Mouse (Mus musculus): ENCODE data around the gene Gm1113. TPM values are rescaled to one million over a fixed set of nuclear protein-coding genes. Genes with fewer than 3 reads are reported as not detected.

The Gm1113 gene
- polyA plus RNA-seq, 1 experiment from 2014 or later, result not detected

DNA sequence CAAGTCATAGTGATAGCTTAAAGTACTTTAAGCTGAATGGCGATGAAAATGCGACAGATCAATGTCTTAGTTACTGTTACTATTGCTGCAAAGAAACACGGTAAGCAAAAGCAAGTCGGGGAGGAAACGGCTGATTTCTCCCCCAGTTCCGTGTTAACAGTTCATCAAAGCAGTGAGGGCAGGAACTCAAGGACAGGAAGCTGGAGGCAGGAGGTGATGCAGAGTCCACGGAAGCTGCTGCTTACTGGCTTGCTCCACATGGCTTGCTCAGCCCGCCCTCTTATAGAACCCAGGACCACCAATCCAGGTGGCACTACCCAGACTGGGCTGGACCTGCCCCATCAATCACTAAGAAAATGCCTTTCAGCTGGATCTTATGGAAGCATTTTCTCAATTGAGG, 58.5 kb downstream of the Gm1113 start:
- WGBS, result 83% methylated on average over 8 of the region's 8 CpGs

More for the DNA sequence above, 58.5 kb downstream of the Gm1113 start:
- Histone ChIP-seq H3K27me3 (no peaks in the 10 kb centered on the region), H3K4me3 (no peak overlapping the region), H3K27ac (replicated peaks) (no peak overlapping the region), H3K4me2 (no peak overlapping the region), H3K4me1 (replicated peaks) (no peaks in the 10 kb centered on the region), H3K9me3 (no peaks in the 10 kb centered on the region), H3K9ac (no peak overlapping the region), H3K36me3 (peaks cover 54% of the 10 kb centered on the region)
- ATAC-seq (ENCODE audit: low read depth), result no peak

Other genes starting within 250 kb of the Gm1113 start
- gene Cdon, start 97.1 kb downstream of the Gm1113 start, polyA plus RNA-seq (2015; fragmentation: Nextera tagmentation; extraction: Ambion mirVana), result 3.5 and 4.0 TPM in 2 replicates
- 25.1 and 25.8 TPM in 2 replicates for gene Ddx25, start 40.3 kb upstream of the Gm1113 start, polyA plus RNA-seq (2015; fragmentation: Nextera tagmentation; extraction: Ambion mirVana)
- 15.9 and 17.7 TPM in 2 replicates for gene Pus3, start 40.3 kb upstream of the Gm1113 start, polyA plus RNA-seq (2015; fragmentation: Nextera tagmentation; extraction: Ambion mirVana)
- 1.1 and 1.6 TPM in 2 replicates for gene Pate2, start 52.0 kb upstream of the Gm1113 start, polyA plus RNA-seq (2015; fragmentation: Nextera tagmentation; extraction: Ambion mirVana)
- gene Hyls1, start 52.1 kb upstream of the Gm1113 start, polyA plus RNA-seq (2015; fragmentation: Nextera tagmentation; extraction: Ambion mirVana), result 18.6 and 21.2 TPM in 2 replicates
- not detected in 2 replicates for gene Pate4, start 93.7 kb upstream of the Gm1113 start, polyA plus RNA-seq (2015; fragmentation: Nextera tagmentation; extraction: Ambion mirVana)
- gene Pate3, start 129.9 kb upstream of the Gm1113 start, polyA plus RNA-seq (2015; fragmentation: Nextera tagmentation; extraction: Ambion mirVana), result not detected in 2 replicates
- gene Pate1, start 169.1 kb upstream of the Gm1113 start, polyA plus RNA-seq (2015; fragmentation: Nextera tagmentation; extraction: Ambion mirVana), result not detected in 2 replicates
- gene Gm17677, start 222.8 kb upstream of the Gm1113 start, polyA plus RNA-seq (2015; fragmentation: Nextera tagmentation; extraction: Ambion mirVana), result not detected in 2 replicates